In genomic region chr6:88489834-88490233, GRCm38 (mm10) we compare ENCODE assay signal across 25 mouse cellular contexts.
"Had no signal": no experiment of that assay in that cellular context is flagged by ENCODE, and none has a peak within 500 bp of the region (broad histone marks: within the 10 kb centered on the region; RNA-seq: fewer than 3 reads in every experiment).

No protein-coding gene starts in this region.

- H3K4me3 ChIP-seq: gastrocnemius, adult 2 months; heart, embryonic 10.5 days; heart, embryonic 12.5 days; hindbrain, embryonic 10.5 days; hindbrain, embryonic 12.5 days; intestine, embryonic 15.5 days; kidney, embryonic 15.5 days; limb, embryonic 13.5 days; limb, embryonic 15.5 days; liver, embryonic 12.5 days had no signal

- H3K27ac ChIP-seq: gastrocnemius, adult 2 months; heart, embryonic 10.5 days; hindbrain, embryonic 10.5 days; hindbrain, embryonic 12.5 days; hindbrain, embryonic 14.5 days; intestine, embryonic 15.5 days; kidney, embryonic 15.5 days; kidney, postnatal 0 days; limb, embryonic 13.5 days; limb, embryonic 15.5 days; liver, embryonic 12.5 days; liver, embryonic 14.5 days had no signal

- DNase-seq: gastrocnemius, adult 2 months; gastrocnemius, postnatal 10 days; gastrocnemius, postnatal 25 days; heart, adult 18-20 months; heart, postnatal 10 days; heart, postnatal 4 days; kidney, adult 18-20 months; kidney, adult 8-10 months; kidney, postnatal 14 days; kidney, postnatal 36 days; layer of hippocampus, adult 9-11 months; layer of hippocampus, postnatal 36 days; left cerebral cortex, postnatal 4 days had no signal

- H3K4me1 ChIP-seq: heart, embryonic 12.5 days; hindbrain, embryonic 10.5 days; hindbrain, embryonic 12.5 days; intestine, embryonic 15.5 days; kidney, embryonic 15.5 days; limb, embryonic 13.5 days; limb, embryonic 15.5 days had no signal
